In genomic region chr6:86053099-86053498, GRCm38 (mm10) we compare ENCODE assay signal across 18 mouse cellular contexts. TPM values are rescaled to one million over a fixed set of nuclear protein-coding genes. Genes with fewer than 3 reads are reported as not detected.
A peak's percentile ranks its signal among the peaks of the same experiment; 100 is the strongest.
DNase-seq lines count a peak whose midpoint lies in the region; ATAC-seq and TF ChIP-seq lines count a peak whose summit lies in the region.
"Had no signal": no experiment of that assay in that cellular context is flagged by ENCODE, and none has a peak within 500 bp of the region (broad histone marks: within the 10 kb centered on the region; RNA-seq: fewer than 3 reads in every experiment).

No protein-coding gene starts in this region.

- TF ChIP-seq CTCF in cortical plate, adult 2 months (IDR thresholded peaks at IDR 0.05; ENCODE audit: extremely low read depth, insufficient read depth, low read length), result no peak

- peak overlapping the region; percentile 43 for H3K4me2 ChIP-seq in hindbrain, embryonic 13.5 days
- peak overlapping the region; percentile 52; the same call in 1 of the 2 replicates for H3K4me2 ChIP-seq in midbrain, embryonic 16.5 days (ENCODE audit: low read length)
- H3K4me2 ChIP-seq: limb, embryonic 12.5 days had no signal

- intact Hi-C loops in heart, postnatal 36 days (cut with DNase I), result no loop called here

- no peaks in the 10 kb centered on the region for H3K27me3 ChIP-seq in forebrain, embryonic 10.5 days (ENCODE audit: poor library complexity, severe bottlenecking)
- no peaks in the 10 kb centered on the region for H3K27me3 ChIP-seq in hindbrain, embryonic 13.5 days
- H3K27me3 ChIP-seq in midbrain, embryonic 16.5 days (ENCODE audit: control insufficient read depth, insufficient read depth, low read depth, low read length), result no peaks in the 10 kb centered on the region
- H3K27me3 ChIP-seq: limb, embryonic 12.5 days had no signal

- H3K36me3 ChIP-seq in forebrain, embryonic 10.5 days (replicated peaks), result no peaks in the 10 kb centered on the region
- H3K36me3 ChIP-seq in hindbrain, embryonic 13.5 days, result no peaks in the 10 kb centered on the region
- H3K36me3 ChIP-seq in midbrain, embryonic 16.5 days (ENCODE audit: control insufficient read depth, insufficient read depth, low read length), result no peaks in the 10 kb centered on the region
- H3K36me3 ChIP-seq: limb, embryonic 12.5 days had no signal

- no peak for DNase-seq in forebrain, embryonic 10.5 days (ENCODE audit: extremely low spot score, low spot score)
- DNase-seq in lung, postnatal 14 days, result no peak
- DNase-seq in right cerebral cortex, postnatal 4 days, result no peak
- no peak for DNase-seq in layer of hippocampus, adult 18-20 months (ENCODE audit: low spot score in 2 of 2)
- DNase-seq in heart, postnatal 36 days, result no peak
- DNase-seq: adrenal gland, adult 8-10 months; cerebellum, postnatal 10 days; heart, adult 2 months; kidney, adult 9 months; lung, adult 18-20 months had no signal

- TF ChIP-seq POLR2A in cortical plate, adult 2 months (IDR thresholded peaks at IDR 0.05; ENCODE audit: extremely low read depth, insufficient read depth, low read length), result no peak

- H3K9ac ChIP-seq in hindbrain, embryonic 13.5 days, result peak overlapping the region; percentile 36
- H3K9ac ChIP-seq in midbrain, embryonic 16.5 days (ENCODE audit: low read depth, low read length), result peak overlapping the region; percentile 59
- H3K9ac ChIP-seq: limb, embryonic 12.5 days had no signal

- H3K27ac ChIP-seq in cortical plate, adult 2 months (ENCODE audit: insufficient read depth, low read length), result peak overlapping the region; percentile 60; the same call in 1 of the 2 replicates
- peak overlapping the region; percentile 88 for H3K27ac ChIP-seq in forebrain, embryonic 10.5 days
- peak overlapping the region; percentile 99 for H3K27ac ChIP-seq in hindbrain, embryonic 13.5 days
- peak overlapping the region; percentile 99 for H3K27ac ChIP-seq in midbrain, embryonic 16.5 days (ENCODE audit: low read length)
- H3K27ac ChIP-seq: heart, adult 2 months; limb, embryonic 12.5 days had no signal

- 36% methylated on average over 4 of the region's 4 CpGs for WGBS in forebrain, embryonic 10.5 days
- WGBS in hindbrain, embryonic 13.5 days, result 11% methylated on average over 4 of the region's 4 CpGs
- WGBS in midbrain, embryonic 16.5 days, result 9% methylated on average over 4 of the region's 4 CpGs

- H3K4me1 ChIP-seq in cortical plate, adult 2 months (ENCODE audit: control insufficient read depth, insufficient read depth, low read length), result peaks cover 33% of the 10 kb centered on the region
- H3K4me1 ChIP-seq in forebrain, embryonic 10.5 days, result peaks cover 59% of the 10 kb centered on the region
- H3K4me1 ChIP-seq in hindbrain, embryonic 13.5 days (replicated peaks), result peaks cover 87% of the 10 kb centered on the region
- H3K4me1 ChIP-seq in midbrain, embryonic 16.5 days (ENCODE audit: control insufficient read depth, insufficient read depth, low read length), result peaks cover 58% of the 10 kb centered on the region
- H3K4me1 ChIP-seq: limb, embryonic 12.5 days had no signal

- no peak for ATAC-seq in hindbrain, embryonic 13.5 days (ENCODE audit: low FRiP score)
- no peak; the same call in 1 of the 2 replicates for ATAC-seq in midbrain, embryonic 16.5 days

- no peak overlapping the region for H3K4me3 ChIP-seq in cortical plate, adult 2 months (ENCODE audit: insufficient read depth, low read length)
- H3K4me3 ChIP-seq in forebrain, embryonic 10.5 days, result no peak overlapping the region; the same call in 1 of the 2 replicates
- H3K4me3 ChIP-seq in hindbrain, embryonic 13.5 days, result no peak overlapping the region
- H3K4me3 ChIP-seq in midbrain, embryonic 16.5 days (ENCODE audit: low read depth, low read length), result no peak overlapping the region
- H3K4me3 ChIP-seq: heart, adult 2 months; limb, embryonic 12.5 days had no signal

- no peaks in the 10 kb centered on the region for H3K9me3 ChIP-seq in forebrain, embryonic 10.5 days
- H3K9me3 ChIP-seq in hindbrain, embryonic 13.5 days, result no peaks in the 10 kb centered on the region
- no peaks in the 10 kb centered on the region for H3K9me3 ChIP-seq in midbrain, embryonic 16.5 days (replicated peaks; ENCODE audit: control insufficient read depth, low read length, poor library complexity, severe bottlenecking)
- H3K9me3 ChIP-seq: limb, embryonic 12.5 days had no signal

RNA-seq across cellular contexts. Expression of gene Add2, which starts 24.6 kb away (rescaled TPM):
- 121 and 124 TPM in 2 replicates for polyA plus RNA-seq in cortical plate, adult 2 months (2012; rRNA removed)
- 30.7 and 36.5 TPM in 2 replicates for polyA plus RNA-seq in forebrain, embryonic 10.5 days (2016; fragmentation: Nextera tagmentation; extraction: Ambion mirVana)
- 173 and 185 TPM in 2 replicates for polyA plus RNA-seq in hindbrain, embryonic 13.5 days (2015; fragmentation: Nextera tagmentation; extraction: Ambion mirVana)
- polyA plus RNA-seq in midbrain, embryonic 16.5 days (2015; fragmentation: Nextera tagmentation; extraction: Ambion mirVana), result 166 and 197 TPM in 2 replicates
- 100 to 1,000 TPM; 267 to 269 TPM for total RNA-seq in layer of hippocampus, adult 18-20 months (2021)
- total RNA-seq in heart, postnatal 36 days (2021), result under 1 TPM; 0.16 to 0.64 TPM
- total RNA-seq: neutrophil, adult 5-6 weeks had no signal

RNA-seq across cellular contexts. Expression of gene Figla, which starts 37.1 kb away (rescaled TPM):
- polyA plus RNA-seq in cortical plate, adult 2 months (2012; rRNA removed), result 0.35 TPM in 1 of 2 replicates, not detected in the other
- polyA plus RNA-seq in forebrain, embryonic 10.5 days (2016; fragmentation: Nextera tagmentation; extraction: Ambion mirVana), result not detected in 2 replicates
- not detected in 2 replicates for polyA plus RNA-seq in hindbrain, embryonic 13.5 days (2015; fragmentation: Nextera tagmentation; extraction: Ambion mirVana)
- polyA plus RNA-seq in midbrain, embryonic 16.5 days (2015; fragmentation: Nextera tagmentation; extraction: Ambion mirVana), result not detected in 2 replicates
- total RNA-seq in layer of hippocampus, adult 18-20 months (2021), result not detected
- not detected for total RNA-seq in heart, postnatal 36 days (2021)
- total RNA-seq: adrenal gland, adult 8-10 months; heart, adult 2 months; layer of hippocampus, adult 8-10 months; megakaryocyte, adult 5-6 weeks; neutrophil, adult 5-6 weeks had no signal
- polyA plus RNA-seq: heart, adult 2 months; limb, embryonic 12.5 days; stomach, embryonic 14.5 days had no signal
